Mouse (Mus musculus) ZHBTc4 (cell line): ENCODE measurements around the gene Trim80.
A peak's percentile ranks its signal among the peaks of the same experiment; 100 is the strongest.
"Not testable (repeated sequence)": the region's sequence is repeated elsewhere in the genome, so short reads cannot be mapped to it uniquely, and the experiment has no call there.

Source experiments
- DNase-seq: peaks from one replicate; pipeline ENCODE4 v3.0.0-alpha.2; 2011; ENCODE audit warnings: low read depth, low spot score

Trim80 gene

GRCm38 (mm10) chr11:115461846-115462242 is 21.5 kb downstream of the Trim80 start:
- no peak for DNase-seq

GRCm38 (mm10) chr11:115462243-115462891 is 22.0 kb downstream of the Trim80 start, which contains the start of gene Slc16a5:
Gene Slc16a5, plus strand, starts transcription at chr11:115462474.
- no peak for DNase-seq

- peak; percentile 86 for DNase-seq
These were observed 23.1 kb downstream of the Trim80 start for GRCm38 (mm10) chr11:115463397-115463796.

GRCm38 (mm10) chr11:115464851-115465250 is 24.5 kb downstream of the Trim80 start:
- DNase-seq, result no peak

- no peak for DNase-seq
These were observed 26.9 kb downstream of the Trim80 start for GRCm38 (mm10) chr11:115467217-115467618.

GRCm38 (mm10) chr11:115472183-115472582 is 31.8 kb downstream of the Trim80 start:
- DNase-seq, result peak; percentile 65

- peak; percentile 96 for DNase-seq
These were observed 33.4 kb downstream of the Trim80 start for GRCm38 (mm10) chr11:115473626-115474275.

GRCm38 (mm10) chr11:115475025-115475757 is 34.8 kb downstream of the Trim80 start, which contains the start of gene Armc7:
Gene Armc7, plus strand, starts transcription at chr11:115475667.
- DNase-seq, result peak; percentile 99

- no peak for DNase-seq
These were observed 35.5 kb downstream of the Trim80 start for GRCm38 (mm10) chr11:115475758-115476237.

- not testable (repeated sequence) for DNase-seq
These were observed 36.3 kb downstream of the Trim80 start for GRCm38 (mm10) chr11:115476630-115477029.

GRCm38 (mm10) chr11:115477388-115477787 is 37.0 kb downstream of the Trim80 start:
- not testable (repeated sequence) for DNase-seq

GRCm38 (mm10) chr11:115478296-115478938 is 38.1 kb downstream of the Trim80 start:
- DNase-seq, result no peak

GRCm38 (mm10) chr11:115481553-115482259 is 41.4 kb downstream of the Trim80 start:
- DNase-seq, result no peak

GRCm38 (mm10) chr11:115483278-115483677 is 42.9 kb downstream of the Trim80 start:
- no peak for DNase-seq

GRCm38 (mm10) chr11:115483726-115484125 is 43.4 kb downstream of the Trim80 start:
- DNase-seq, result peak; percentile 81

- DNase-seq, result peak; percentile 69
These were observed 44.8 kb downstream of the Trim80 start for GRCm38 (mm10) chr11:115485155-115485554.

GRCm38 (mm10) chr11:115488551-115489104 is 48.3 kb downstream of the Trim80 start:
- DNase-seq, result no peak

GRCm38 (mm10) chr11:115490441-115491355 is 50.4 kb downstream of the Trim80 start:
- DNase-seq, result no peak

GRCm38 (mm10) chr11:115491356-115492083 is 51.2 kb downstream of the Trim80 start, which contains the start of gene Nt5c:
Gene Nt5c, minus strand, starts transcription at chr11:115491862.
- DNase-seq, result peak; percentile 77
